Mouse (Mus musculus) skeletal muscle tissue, adult 2 months (tissue): ENCODE measurements around the gene Erbb3.

Experiments used
- DNase-seq: peaks from one replicate; pipeline ENCODE4 v3.0.0-alpha.2; 2012; ENCODE audit warnings: low read depth, low spot score

The Erbb3 gene

GRCm38 (mm10) chr10:128526366-128527356 is 62.8 kb downstream of the Erbb3 start:
- no peak for DNase-seq

- DNase-seq: peak; percentile 100
Measured at GRCm38 (mm10) chr10:128525671-128526308, 63.7 kb downstream of the Erbb3 start, which contains the start of gene Esyt1. Gene Esyt1, minus strand, starts transcription at chr10:128525871.

GRCm38 (mm10) chr10:128524732-128525662 is 64.5 kb downstream of the Erbb3 start:
- no peak for DNase-seq

GRCm38 (mm10) chr10:128524111-128524731 is 65.2 kb downstream of the Erbb3 start:
- no peak for DNase-seq

GRCm38 (mm10) chr10:128522351-128522750 is 67.1 kb downstream of the Erbb3 start:
- DNase-seq: no peak

DNA sequence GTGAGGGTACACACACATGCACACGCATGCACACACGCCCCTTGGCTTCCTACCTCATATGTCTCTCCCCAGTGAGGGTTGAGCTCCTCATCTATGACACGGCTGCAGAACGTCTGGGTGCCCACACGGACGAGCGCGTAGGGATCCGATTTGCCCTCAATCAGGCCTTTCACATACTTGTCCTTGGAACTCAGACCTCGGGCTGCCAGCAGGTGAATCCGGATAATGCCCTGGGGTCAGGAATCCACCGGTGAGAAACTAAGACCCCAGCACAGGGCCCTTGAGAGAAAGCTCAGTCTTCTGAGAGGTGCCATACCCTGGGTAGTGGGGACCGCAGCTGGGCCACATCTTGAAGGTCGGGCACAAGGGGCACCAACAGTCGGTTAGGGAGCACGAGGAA is 68.9 kb downstream of the Erbb3 start:
- no peak for DNase-seq

GRCm38 (mm10) chr10:128518833-128519232 is 70.6 kb downstream of the Erbb3 start:
- no peak for DNase-seq
